Mouse (Mus musculus): Measurements from ENCODE around the gene Chchd6. TPM values are rescaled to one million over a fixed set of nuclear protein-coding genes. Genes with fewer than 3 reads are reported as not detected.

The Chchd6 gene
- total and polyA plus RNA-seq, 2 experiments from 2014 or later, result 182 to 192 TPM

DNA sequence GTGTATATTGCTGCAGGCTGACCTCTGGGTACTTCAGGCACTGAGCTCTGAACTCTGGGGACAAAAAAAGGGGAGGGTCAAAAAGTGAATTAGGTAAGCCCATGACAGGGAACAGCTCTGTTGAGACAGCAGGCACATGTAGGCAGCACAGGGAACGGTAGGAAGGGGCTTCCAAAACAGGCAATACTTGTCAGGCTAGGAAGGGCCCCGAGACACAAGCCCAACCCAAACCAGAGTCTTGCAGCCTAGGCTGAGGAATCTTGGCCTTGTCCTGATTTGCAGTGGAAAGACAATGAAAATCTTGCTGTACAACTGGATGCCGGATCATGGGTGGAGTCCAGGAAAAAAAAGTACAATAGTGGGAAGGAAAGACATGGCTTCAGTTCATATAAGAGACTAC is 135.8 kb downstream of the Chchd6 start:
- no peak for TF ChIP-seq CTCF (IDR thresholded peaks at IDR 0.05)
- Histone ChIP-seq H3K4me1 (ENCODE audit: insufficient read depth, low read length) (no peaks in the 10 kb centered on the region), H3K4me3 (ENCODE audit: low read depth, low read length) (no peak overlapping the region), H3K9me3 (ENCODE audit: low read length) (no peaks in the 10 kb centered on the region), H3K36me3 (ENCODE audit: insufficient read depth, low read length) (no peaks in the 10 kb centered on the region), H3K27ac (ENCODE audit: low read depth, low read length) (no peak overlapping the region), H3K9ac (replicated peaks; ENCODE audit: low read length, poor library complexity, severe bottlenecking) (no peak overlapping the region), H3K4me2 (ENCODE audit: low read depth, low read length, poor library complexity, severe bottlenecking) (no peak overlapping the region), H3K27me3 (ENCODE audit: insufficient read depth, low read length) (no peaks in the 10 kb centered on the region)
- ATAC-seq (ENCODE audit: low FRiP score), result no peak
- WGBS, result 75% methylated on average over 3 of the region's 3 CpGs
- DNase-seq (ENCODE audit: low spot score), result no peak

GRCm38 (mm10) chr6:89457601-89458000 is 137.9 kb downstream of the Chchd6 start:
- Histone ChIP-seq H3K4me1 (ENCODE audit: insufficient read depth, low read length) (peaks cover 12% of the 10 kb centered on the region; the same call in 1 of the 2 replicates), H3K27me3 (ENCODE audit: insufficient read depth, low read length) (no peaks in the 10 kb centered on the region), H3K27ac (ENCODE audit: low read depth, low read length) (no peak overlapping the region), H3K36me3 (ENCODE audit: insufficient read depth, low read length) (no peaks in the 10 kb centered on the region), H3K9me3 (ENCODE audit: low read length) (no peaks in the 10 kb centered on the region), H3K9ac (replicated peaks; ENCODE audit: low read length, poor library complexity, severe bottlenecking) (no peak overlapping the region), H3K4me2 (ENCODE audit: low read depth, low read length, poor library complexity, severe bottlenecking) (no peak overlapping the region), H3K4me3 (ENCODE audit: low read depth, low read length) (no peak overlapping the region)
- 89% methylated on average over 2 of the region's 2 CpGs for WGBS
- no peak for TF ChIP-seq CTCF (IDR thresholded peaks at IDR 0.05)
- DNase-seq (ENCODE audit: low spot score), result no peak
- no peak for ATAC-seq (ENCODE audit: low FRiP score)

DNA sequence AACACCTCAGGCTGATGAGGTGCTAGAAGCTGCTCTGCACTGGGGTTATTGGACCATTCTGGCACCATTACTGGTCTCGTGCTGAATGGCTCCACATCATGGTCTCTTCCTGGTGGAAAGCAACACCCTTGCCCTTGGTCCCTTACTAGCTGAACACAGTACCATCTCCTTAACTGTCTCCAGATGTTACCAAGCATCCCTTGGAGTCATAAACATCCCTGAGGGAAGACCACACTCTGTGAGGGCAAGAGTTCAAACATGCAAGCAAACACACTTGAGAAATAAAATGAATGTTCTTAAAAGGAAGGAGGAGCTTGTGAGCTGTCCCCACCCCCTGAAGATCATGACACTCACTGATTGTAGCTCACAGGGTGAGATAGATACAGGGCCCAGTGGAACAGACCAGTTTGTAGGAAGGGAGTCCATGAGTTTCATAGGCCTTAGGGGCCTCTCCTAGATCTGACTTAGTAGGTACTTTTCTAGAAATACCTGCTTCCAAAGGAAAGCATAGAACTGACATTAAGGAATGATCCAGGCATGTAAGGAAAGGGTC is 139.0 kb downstream of the Chchd6 start:
- DNase-seq (ENCODE audit: low spot score) (no peak), ATAC-seq (ENCODE audit: low FRiP score) (no peak)
- no peak overlapping the region for H3K4me3 ChIP-seq (ENCODE audit: low read depth, low read length)
- H3K27ac ChIP-seq (ENCODE audit: low read depth, low read length), result no peak overlapping the region
- H3K4me2 ChIP-seq (ENCODE audit: low read depth, low read length, poor library complexity, severe bottlenecking), result no peak overlapping the region
- 85% methylated on average over 1 of the region's 1 CpGs for WGBS
- no peak overlapping the region for H3K9ac ChIP-seq (replicated peaks; ENCODE audit: low read length, poor library complexity, severe bottlenecking)
- H3K36me3 ChIP-seq (ENCODE audit: insufficient read depth, low read length), result no peaks in the 10 kb centered on the region
- H3K27me3 ChIP-seq (ENCODE audit: insufficient read depth, low read length), result no peaks in the 10 kb centered on the region
- no peak for TF ChIP-seq CTCF (IDR thresholded peaks at IDR 0.05)
- no peaks in the 10 kb centered on the region for H3K9me3 ChIP-seq (ENCODE audit: low read length)
- peaks cover 12% of the 10 kb centered on the region; the same call in 1 of the 2 replicates for H3K4me1 ChIP-seq (ENCODE audit: insufficient read depth, low read length)

DNA sequence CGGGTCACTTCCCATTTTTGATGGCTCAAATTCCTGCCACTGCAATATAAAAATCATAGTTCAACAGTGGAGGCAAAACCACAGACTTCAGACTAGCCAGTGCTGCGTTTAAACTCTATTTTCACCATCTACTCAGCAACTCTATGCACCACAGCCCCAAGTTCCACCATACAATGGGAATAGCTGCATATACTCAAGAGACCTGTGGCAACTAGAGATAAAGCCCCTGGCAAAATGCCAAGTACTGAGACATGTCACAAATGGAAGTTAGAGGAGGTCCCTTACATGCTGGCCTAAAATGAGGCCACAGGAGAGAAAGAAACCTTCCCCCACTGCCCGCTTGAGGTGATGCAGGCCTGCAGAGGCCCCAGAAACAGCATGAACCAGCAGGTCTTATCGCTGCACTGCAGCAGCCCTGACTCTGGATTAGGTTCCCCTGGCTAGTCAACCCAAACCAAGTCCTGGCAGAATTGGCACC is 139.9 kb downstream of the Chchd6 start:
- 69% methylated on average over 4 of the region's 4 CpGs for WGBS
- no peak for ATAC-seq (ENCODE audit: low FRiP score)
- Histone ChIP-seq H3K27ac (ENCODE audit: low read depth, low read length) (no peak overlapping the region), H3K9ac (replicated peaks; ENCODE audit: low read length, poor library complexity, severe bottlenecking) (no peak overlapping the region), H3K9me3 (ENCODE audit: low read length) (no peaks in the 10 kb centered on the region), H3K4me1 (ENCODE audit: insufficient read depth, low read length) (peaks cover 12% of the 10 kb centered on the region; the same call in 1 of the 2 replicates), H3K36me3 (ENCODE audit: insufficient read depth, low read length) (no peaks in the 10 kb centered on the region), H3K27me3 (ENCODE audit: insufficient read depth, low read length) (no peaks in the 10 kb centered on the region), H3K4me2 (ENCODE audit: low read depth, low read length, poor library complexity, severe bottlenecking) (no peak overlapping the region), H3K4me3 (ENCODE audit: low read depth, low read length) (no peak overlapping the region)
- peak; percentile 16 for DNase-seq (ENCODE audit: low spot score)
- TF ChIP-seq CTCF (IDR thresholded peaks at IDR 0.05), result no peak

- no peak for DNase-seq (ENCODE audit: low spot score)
- peaks cover 12% of the 10 kb centered on the region; the same call in 1 of the 2 replicates for H3K4me1 ChIP-seq (ENCODE audit: insufficient read depth, low read length)
- TF ChIP-seq CTCF (IDR thresholded peaks at IDR 0.05), result no peak
- WGBS, result 97% methylated on average over 2 of the region's 2 CpGs
- H3K9me3 ChIP-seq (ENCODE audit: low read length), result no peaks in the 10 kb centered on the region
- H3K36me3 ChIP-seq (ENCODE audit: insufficient read depth, low read length), result no peaks in the 10 kb centered on the region
- H3K27me3 ChIP-seq (ENCODE audit: insufficient read depth, low read length), result no peaks in the 10 kb centered on the region
- no peak for ATAC-seq (ENCODE audit: low FRiP score)
- no peak overlapping the region for H3K4me3 ChIP-seq (ENCODE audit: low read depth, low read length)
- no peak overlapping the region for H3K27ac ChIP-seq (ENCODE audit: low read depth, low read length)
- H3K4me2 ChIP-seq (ENCODE audit: low read depth, low read length, poor library complexity, severe bottlenecking), result no peak overlapping the region
- no peak overlapping the region for H3K9ac ChIP-seq (replicated peaks; ENCODE audit: low read length, poor library complexity, severe bottlenecking)
Observed at GRCm38 (mm10) chr6:89454437-89454836, 141.0 kb downstream of the Chchd6 start.

DNA sequence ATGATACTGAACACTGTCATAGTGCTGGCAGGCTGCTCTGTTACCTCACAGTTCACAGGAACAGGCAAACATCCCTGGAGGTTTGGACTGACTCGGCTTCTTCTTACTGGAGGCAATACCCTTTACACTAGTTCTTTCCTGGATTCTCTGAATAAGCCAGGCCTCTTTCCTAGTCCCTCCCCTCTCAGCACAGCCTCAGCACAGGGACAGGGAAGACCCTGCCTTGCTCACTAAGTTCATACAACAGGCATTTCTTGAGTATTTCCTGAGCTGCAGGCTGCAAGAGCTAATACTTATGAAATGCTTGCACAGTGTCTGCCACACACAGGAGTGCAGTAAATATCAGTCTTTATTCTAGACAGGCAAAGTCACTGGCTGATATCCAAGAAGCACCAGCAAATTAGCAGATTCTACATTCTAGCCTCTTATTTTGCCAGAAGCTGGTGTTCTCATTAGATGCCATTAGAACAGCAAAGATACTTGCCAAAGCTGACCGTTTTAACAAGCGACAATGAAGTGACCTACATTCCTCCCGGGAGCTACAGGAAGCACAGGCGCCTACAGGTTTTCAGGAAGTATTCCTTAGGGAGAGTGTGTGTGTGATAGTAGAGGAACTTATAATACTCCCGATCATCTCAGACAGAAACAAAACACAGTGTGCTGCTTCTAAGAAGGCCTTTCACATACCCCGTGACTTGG is 142.3 kb downstream of the Chchd6 start:
- H3K4me3 ChIP-seq (ENCODE audit: low read depth, low read length), result no peak overlapping the region
- H3K27ac ChIP-seq (ENCODE audit: low read depth, low read length), result peak overlapping the region; percentile 67
- H3K9me3 ChIP-seq (ENCODE audit: low read length), result no peaks in the 10 kb centered on the region
- H3K4me2 ChIP-seq (ENCODE audit: low read depth, low read length, poor library complexity, severe bottlenecking), result no peak overlapping the region
- H3K4me1 ChIP-seq (ENCODE audit: insufficient read depth, low read length), result peaks cover 14% of the 10 kb centered on the region; the same call in 1 of the 2 replicates
- no peaks in the 10 kb centered on the region for H3K27me3 ChIP-seq (ENCODE audit: insufficient read depth, low read length)
- no peak for TF ChIP-seq CTCF (IDR thresholded peaks at IDR 0.05)
- peak; percentile 24; the same call in 1 of the 2 replicates for ATAC-seq (ENCODE audit: low FRiP score)
- H3K36me3 ChIP-seq (ENCODE audit: insufficient read depth, low read length), result no peaks in the 10 kb centered on the region
- WGBS, result 23% methylated on average over 7 of the region's 7 CpGs
- no peak overlapping the region for H3K9ac ChIP-seq (replicated peaks; ENCODE audit: low read length, poor library complexity, severe bottlenecking)
- peak; percentile 63 for DNase-seq (ENCODE audit: low spot score)
